In genomic region chr9:34488700-34489315, GRCm38 (mm10) we compare ENCODE assay signal across 8 mouse cellular contexts. TPM values are rescaled to one million over a fixed set of nuclear protein-coding genes. Genes with fewer than 3 reads are reported as not detected.
DNase-seq lines count a peak whose midpoint lies in the region.

No protein-coding gene starts in this region.

- DNase-seq in adrenal gland, adult 8-10 months: peak; percentile 13
- DNase-seq in embryo, embryonic 10.5 days (ENCODE audit: low spot score): peak; percentile 84
- peak; percentile 11 for DNase-seq in gastrocnemius, postnatal 25 days
- DNase-seq in induced T-regulatory cell, adult 2 months (ENCODE audit: low read depth): peak; percentile 1
- DNase-seq in left cerebral cortex, adult 8-10 months (ENCODE audit: low spot score in 2 of 2): peak; percentile 65 to 66
- peak; percentile 47 to 48 for DNase-seq in lung, postnatal 4 days
- DNase-seq in right cerebral cortex, postnatal 4 days: peak; percentile 74
- no peak for DNase-seq in natural killer cell, adult 2 months (ENCODE audit: low spot score in 2 of 2)

RNA-seq across cellular contexts. Expression of gene Kirrel3, which starts 3.1 kb away (rescaled TPM):
- total RNA-seq in adrenal gland, adult 8-10 months (2022): 1 to 10 TPM in 2 of 4 experiments, under 1 TPM in 2; 0.41 to 1.6 (median 0.80) TPM
- 1 to 10 TPM in 1 of 2 experiments, under 1 TPM in 1; 0.59 to 1.1 TPM for total RNA-seq in gastrocnemius, postnatal 25 days (2021)
- total RNA-seq in left cerebral cortex, adult 8-10 months (2022): 10 to 100 TPM; 52.5 to 62.2 (median 53.9) TPM

Comparison
In these comparisons a context has a peak if more than half of its experiments do, and no peak if none do; other contexts are left out.
1. DNase-seq: peak in adrenal gland, adult 8-10 months (single experiment), embryo, embryonic 10.5 days (single experiment), gastrocnemius, postnatal 25 days (single experiment), induced T-regulatory cell, adult 2 months (single experiment), left cerebral cortex, adult 8-10 months (2 of 2), lung, postnatal 4 days (2 of 2) and right cerebral cortex, postnatal 4 days (single experiment); none in natural killer cell, adult 2 months (0 of 2).
2. RNA of gene Kirrel3, which starts 3.1 kb away (total RNA-seq): 52.5 to 62.2 TPM in left cerebral cortex, adult 8-10 months; 0.41 to 1.6 TPM in adrenal gland, adult 8-10 months and 0.59 to 1.1 TPM in gastrocnemius, postnatal 25 days; every median in the first group is over 10 times any median in the second.